Mouse (Mus musculus) stomach, postnatal 0 days (tissue): ENCODE results near the gene Tnfrsf4. TPM values are rescaled to one million over a fixed set of nuclear protein-coding genes. Genes with fewer than 3 reads are reported as not detected.
A peak's percentile ranks its signal among the peaks of the same experiment; 100 is the strongest.

Experiments used
- ATAC-seq: fragments of 200-750 bp; cut with Nextera tagmentation; 2 replicates; pipeline ENCODE4 v1.8.0; 2017; ENCODE audit not compliant: low FRiP score, low TSS enrichment
- DNase-seq: peaks from one replicate; pipeline ENCODE4 v3.0.0-alpha.2; 2016; ENCODE audit warnings: low spot score
- H3K27ac ChIP-seq: fragments of 300-500 bp; sonication (generic); replicated peaks from 2 replicates; pipeline ENCODE4 v1.5.1; 2014; ENCODE audit warnings: mild to moderate bottlenecking, control low read depth
- H3K27me3 ChIP-seq: fragments of 300-500 bp; sonication (generic); 2 replicates; pipeline ENCODE4 v1.6.1; 2014; ENCODE audit warnings: low read length; ENCODE audit not compliant: control insufficient read depth, insufficient read depth
- H3K36me3 ChIP-seq: fragments of 300-500 bp; sonication (generic); 2 replicates; pipeline ENCODE4 v1.6.1; 2014; ENCODE audit warnings: low read length, mixed read lengths; ENCODE audit not compliant: control insufficient read depth, insufficient read depth
- H3K4me1 ChIP-seq: fragments of 300-500 bp; sonication (generic); replicated peaks from 2 replicates; pipeline ENCODE4 v1.6.1; 2014; ENCODE audit warnings: antibody characterized with exemption; ENCODE audit not compliant: control insufficient read depth, insufficient read depth
- H3K4me2 ChIP-seq: fragments of 300-500 bp; sonication (generic); replicated peaks from 2 replicates; pipeline ENCODE4 v1.6.1; 2014; ENCODE audit warnings: low read depth, mild to moderate bottlenecking, control low read depth, moderate library complexity
- H3K4me3 ChIP-seq: fragments of 300-500 bp; sonication (generic); 2 replicates; pipeline ENCODE4 v1.5.1; 2014; ENCODE audit warnings: low read depth, low read length, control low read depth
- H3K9ac ChIP-seq: fragments of 300-500 bp; sonication (generic); 2 replicates; pipeline ENCODE4 v1.6.1; 2014; ENCODE audit warnings: mild to moderate bottlenecking, low read length, control low read depth, mixed read lengths
- H3K9me3 ChIP-seq: fragments of 300-500 bp; sonication (generic); 2 replicates; pipeline ENCODE4 v1.6.1; 2016; ENCODE audit warnings: low read length; ENCODE audit not compliant: control insufficient read depth
- CTCF ChIP-seq: IDR thresholded peaks from 2 replicates; pipeline ENCODE4 v1.5.1; 2016; ENCODE audit warnings: antibody characterized with exemption, low read depth, mild to moderate bottlenecking, moderate library complexity
- EP300 ChIP-seq: optimal IDR thresholded peaks from 2 replicates; pipeline ENCODE3; 2016; ENCODE audit warnings: antibody characterized with exemption
- WGBS: fragments of 180-500 bp; shearing (Covaris S2); extraction: QIAGEN DNeasy Blood & Tissue Kit; methylation state at CpG from one replicate; pipeline ENCODE4 v1.1.7; 2014; 5-methylcytosine and 5-hydroxymethylcytosine counted together
- polyA plus RNA-seq: library from polyadenylated mRNA; unstranded; fragments of >200 nt; fragmentation: Nextera tagmentation; extraction: Ambion mirVana; gene quantifications from 2 replicates; pipeline ENCODE4 v1.2.1, GENCODE M21; 2015

Tnfrsf4 gene
- polyA plus RNA-seq, 1 experiment from 2014 or later: 0.21 TPM

DNA sequence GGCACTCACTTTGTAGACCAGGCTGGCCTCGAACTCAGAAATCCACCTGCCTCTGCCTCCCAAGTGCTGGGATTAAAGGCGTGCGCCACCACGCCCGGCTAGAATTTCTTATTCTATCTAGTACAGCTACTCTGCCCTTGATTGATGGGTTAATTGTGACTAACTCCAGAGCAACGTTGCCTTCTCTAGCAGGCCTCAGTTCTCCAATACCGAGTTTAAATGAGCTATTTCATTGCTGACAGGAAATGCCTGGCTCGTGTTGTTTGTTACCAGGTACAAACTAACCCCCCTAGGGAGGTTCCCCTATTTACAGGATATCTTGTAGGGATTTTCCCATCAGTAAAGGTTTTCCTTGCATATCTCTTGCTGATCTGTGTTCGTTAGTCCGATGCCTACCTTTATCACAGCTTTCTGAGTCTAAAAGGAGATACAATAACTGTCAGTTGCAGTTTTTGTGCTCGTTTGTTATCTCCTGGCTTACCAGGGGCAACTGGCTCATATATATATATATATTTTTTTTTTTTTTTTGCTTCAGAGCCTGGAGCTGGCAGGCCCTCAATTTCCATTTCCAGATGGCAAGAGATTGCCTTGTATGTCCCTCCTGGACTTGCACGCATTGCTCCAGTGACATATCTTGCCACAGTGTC is 32.1 kb upstream of the Tnfrsf4 start:
- Histone ChIP-seq H3K36me3 (no peaks in the 10 kb centered on the region), H3K9me3 (no peaks in the 10 kb centered on the region), H3K27me3 (no peaks in the 10 kb centered on the region), H3K4me2 (no peak overlapping the region), H3K27ac (no peak overlapping the region), H3K4me3 (no peak overlapping the region), H3K9ac (no peak overlapping the region), H3K4me1 (no peaks in the 10 kb centered on the region)
- DNase-seq (no peak), ATAC-seq (no peak)
- no peak for TF ChIP-seq CTCF
- no peak for TF ChIP-seq EP300
- WGBS: 75% methylated on average over 12 of the region's 12 CpGs

GRCm38 (mm10) chr4:155983788-155984187 is 29.9 kb upstream of the Tnfrsf4 start:
- no peak overlapping the region for H3K4me2 ChIP-seq
- no peak overlapping the region for H3K9ac ChIP-seq
- no peaks in the 10 kb centered on the region for H3K9me3 ChIP-seq
- WGBS: 15% methylated on average over 2 of the region's 2 CpGs
- ATAC-seq (no peak), DNase-seq (no peak)
- no peak overlapping the region for H3K27ac ChIP-seq
- no peak overlapping the region for H3K4me3 ChIP-seq
- no peaks in the 10 kb centered on the region for H3K27me3 ChIP-seq
- no peaks in the 10 kb centered on the region for H3K36me3 ChIP-seq
- no peaks in the 10 kb centered on the region for H3K4me1 ChIP-seq
- TF ChIP-seq EP300 (no peak), CTCF (no peak)

DNA sequence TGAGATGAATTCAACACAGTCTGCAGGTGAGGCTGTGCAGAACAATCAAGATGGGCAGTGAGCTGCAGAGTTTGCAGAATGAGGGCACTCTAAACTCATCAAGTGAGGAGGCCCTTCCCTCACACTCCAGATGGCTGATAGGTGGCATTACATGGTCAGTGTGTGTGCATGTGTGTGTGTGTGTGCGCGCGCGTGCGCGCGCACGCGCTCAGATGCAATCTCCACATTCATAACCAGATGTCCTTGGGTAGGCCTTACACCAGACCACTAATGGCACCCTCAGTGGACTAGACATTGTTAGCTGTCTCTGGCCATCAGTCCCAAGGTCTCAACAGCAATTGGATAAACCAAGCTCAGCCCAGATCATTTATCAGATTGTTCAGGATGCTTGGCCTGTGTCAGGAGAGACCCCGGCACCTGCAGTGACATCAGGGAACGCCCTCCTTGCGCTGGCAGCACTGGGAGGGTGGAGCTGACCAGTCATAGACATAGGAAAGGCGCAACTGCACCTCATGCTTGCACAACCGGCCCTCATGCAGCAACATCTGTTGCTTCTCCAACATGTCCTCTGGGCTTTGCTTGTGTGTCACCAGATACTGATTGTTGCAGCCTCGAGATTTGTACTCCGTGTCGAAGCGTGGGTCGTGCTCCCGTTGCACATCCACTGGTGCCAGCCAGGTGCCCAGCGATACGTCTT is 22.3 kb upstream of the Tnfrsf4 start:
- H3K4me2 ChIP-seq: peak overlapping the region; percentile 96
- H3K9ac ChIP-seq: peak overlapping the region; percentile 78
- peak overlapping the region; percentile 92 for H3K4me3 ChIP-seq
- no peaks in the 10 kb centered on the region for H3K27me3 ChIP-seq
- H3K9me3 ChIP-seq: no peaks in the 10 kb centered on the region
- 77% methylated on average over 22 of the region's 22 CpGs for WGBS
- ATAC-seq (peak; percentile 1; the same call in 1 of the 2 replicates), DNase-seq (peak; percentile 31)
- H3K36me3 ChIP-seq: 0 out of 2 replicates have a peak, but pooled peaks cover 2% of the 10 kb centered on the region
- H3K4me1 ChIP-seq: peaks cover 11% of the 10 kb centered on the region
- peak overlapping the region; percentile 95 for H3K27ac ChIP-seq
- TF ChIP-seq CTCF: no peak
- TF ChIP-seq EP300: no peak

DNA sequence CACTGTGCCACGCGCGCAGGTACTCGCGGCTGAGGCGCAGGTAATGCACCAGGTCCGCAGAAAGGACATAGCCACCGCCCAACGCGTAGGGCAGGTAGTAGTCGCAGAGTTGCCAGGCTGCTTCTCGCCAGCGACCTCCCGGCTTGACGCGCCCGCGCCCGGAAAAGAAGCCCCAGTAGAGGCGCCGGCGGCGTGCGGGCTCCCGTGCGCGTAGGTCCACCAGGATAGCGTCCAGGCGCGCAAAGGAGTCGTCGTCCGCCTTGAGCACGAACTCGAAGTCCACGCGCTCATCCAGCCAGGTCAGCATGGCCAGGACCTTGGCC is 21.8 kb upstream of the Tnfrsf4 start:
- Histone ChIP-seq H3K9ac (peak overlapping the region; percentile 78), H3K4me3 (peak overlapping the region; percentile 92), H3K27ac (peak overlapping the region; percentile 95), H3K4me2 (peak overlapping the region; percentile 96), H3K27me3 (no peaks in the 10 kb centered on the region), H3K36me3 (peaks cover 2% of the 10 kb centered on the region; the same call in 1 of the 2 replicates), H3K9me3 (no peaks in the 10 kb centered on the region), H3K4me1 (peaks cover 11% of the 10 kb centered on the region)
- 18% methylated on average over 36 of the region's 37 CpGs for WGBS
- ATAC-seq: peak; percentile 9; the same call in 1 of the 2 replicates
- DNase-seq: no peak
- TF ChIP-seq EP300 (no peak), CTCF (no peak)

GRCm38 (mm10) chr4:155992241-155992905 is 21.3 kb upstream of the Tnfrsf4 start, which contains the start of the genes B3galt6 and Sdf4:
B3galt6 (minus strand) TSS chr4:155992649.
Sdf4 (plus strand) TSS chr4:155992872.
- peak within 1 kb of the TSS; percentile 92 for H3K4me3 ChIP-seq
- no peaks in the 10 kb centered on the region for H3K9me3 ChIP-seq
- H3K27me3 ChIP-seq: no peaks in the 10 kb centered on the region
- ATAC-seq: peak; percentile 91
- peak; percentile 91 for DNase-seq
- H3K9ac ChIP-seq: peak within 1 kb of the TSS; percentile 87
- H3K4me1 ChIP-seq: peaks cover 11% of the 10 kb centered on the region
- peak within 1 kb of the TSS; percentile 96 for H3K4me2 ChIP-seq
- TF ChIP-seq EP300 (no peak), CTCF (peak; percentile 79)
- WGBS: under 1% methylated on average over 90 of the region's 99 CpGs
- peak within 1 kb of the TSS; percentile 95 for H3K27ac ChIP-seq
- H3K36me3 ChIP-seq: peaks cover 2% of the 10 kb centered on the region; the same call in 1 of the 2 replicates
